Mouse (Mus musculus): Measurements from ENCODE around the gene Eno1. TPM values are rescaled to one million over a fixed set of nuclear protein-coding genes. Genes with fewer than 3 reads are reported as not detected.

Eno1 gene
- polyA plus RNA-seq, 1 experiment from 2014 or later = 1,431 TPM

- no peaks in the 10 kb centered on the region for H3K9me3 ChIP-seq
- H3K4me3 ChIP-seq = no peak overlapping the region
- H3K36me3 ChIP-seq = no peaks in the 10 kb centered on the region
- 25% methylated on average over 8 of the region's 15 CpGs for WGBS
- H3K9ac ChIP-seq = no peak overlapping the region
- ATAC-seq (ENCODE audit: low FRiP score, low read depth) = no peak
- H3K27me3 ChIP-seq (replicated peaks) = no peaks in the 10 kb centered on the region
- no peak overlapping the region for H3K27ac ChIP-seq
- H3K4me1 ChIP-seq = peaks cover 42% of the 10 kb centered on the region
- no peak overlapping the region for H3K4me2 ChIP-seq (replicated peaks)
Measured at GRCm38 (mm10) chr4:150229747-150230390, 6.7 kb upstream of the Eno1 start.

- 5% methylated on average over 21 of the region's 21 CpGs for WGBS
- no peak overlapping the region for H3K4me3 ChIP-seq
- no peak overlapping the region for H3K9ac ChIP-seq
- ATAC-seq (ENCODE audit: low FRiP score, low read depth) = no peak
- H3K27ac ChIP-seq = no peak overlapping the region
- H3K4me1 ChIP-seq = peaks cover 49% of the 10 kb centered on the region
- no peaks in the 10 kb centered on the region for H3K9me3 ChIP-seq
- H3K4me2 ChIP-seq (replicated peaks) = no peak overlapping the region
- no peaks in the 10 kb centered on the region for H3K36me3 ChIP-seq
- no peaks in the 10 kb centered on the region for H3K27me3 ChIP-seq (replicated peaks)
Measured at GRCm38 (mm10) chr4:150230460-150231407, 5.8 kb upstream of the Eno1 start.

GRCm38 (mm10) chr4:150231871-150232270 lies 4.7 kb upstream of the Eno1 start:
- Histone ChIP-seq H3K9me3 (no peaks in the 10 kb centered on the region), H3K27me3 (replicated peaks) (no peaks in the 10 kb centered on the region), H3K9ac (no peak overlapping the region), H3K4me3 (no peak overlapping the region), H3K36me3 (no peaks in the 10 kb centered on the region), H3K4me1 (peaks cover 47% of the 10 kb centered on the region), H3K4me2 (replicated peaks) (no peak overlapping the region), H3K27ac (no peak overlapping the region)
- no peak for ATAC-seq (ENCODE audit: low FRiP score, low read depth)
- WGBS = 49% methylated on average over 8 of the region's 8 CpGs

- 16% methylated on average over 8 of the region's 8 CpGs for WGBS
- no peaks in the 10 kb centered on the region for H3K27me3 ChIP-seq (replicated peaks)
- no peak overlapping the region for H3K4me2 ChIP-seq (replicated peaks)
- no peaks in the 10 kb centered on the region for H3K36me3 ChIP-seq
- H3K27ac ChIP-seq = 0 out of 2 replicates have a peak overlapping the region, but pooled peaks have one; percentile 60
- peaks cover 54% of the 10 kb centered on the region for H3K4me1 ChIP-seq
- no peak for ATAC-seq (ENCODE audit: low FRiP score, low read depth)
- H3K9me3 ChIP-seq = no peaks in the 10 kb centered on the region
- H3K4me3 ChIP-seq = no peak overlapping the region
- H3K9ac ChIP-seq = 0 out of 2 replicates have a peak overlapping the region, but pooled peaks have one; percentile 13
Measured at GRCm38 (mm10) chr4:150234599-150235327, 1.8 kb upstream of the Eno1 start.

GRCm38 (mm10) chr4:150235585-150235984 lies 936 bp upstream of the Eno1 start:
- Histone ChIP-seq H3K4me1 (peaks cover 49% of the 10 kb centered on the region), H3K27me3 (replicated peaks) (no peaks in the 10 kb centered on the region), H3K36me3 (peaks cover 3% of the 10 kb centered on the region; the same call in 1 of the 2 replicates), H3K27ac (no peak overlapping the region), H3K4me3 (no peak overlapping the region), H3K4me2 (replicated peaks) (no peak overlapping the region), H3K9me3 (no peaks in the 10 kb centered on the region), H3K9ac (no peak overlapping the region)
- no peak for ATAC-seq (ENCODE audit: low FRiP score, low read depth)
- WGBS = 53% methylated on average over 4 of the region's 4 CpGs

GRCm38 (mm10) chr4:150236031-150236430 lies 490 bp upstream of the Eno1 start:
- H3K4me1 ChIP-seq = peaks cover 46% of the 10 kb centered on the region
- peak overlapping the region; percentile 93 for H3K27ac ChIP-seq
- peak overlapping the region; percentile 80 for H3K4me2 ChIP-seq (replicated peaks)
- H3K9me3 ChIP-seq = no peaks in the 10 kb centered on the region
- peak overlapping the region; percentile 74 for H3K4me3 ChIP-seq
- H3K36me3 ChIP-seq = peaks cover 6% of the 10 kb centered on the region
- no peaks in the 10 kb centered on the region for H3K27me3 ChIP-seq (replicated peaks)
- 80% methylated on average over 8 of the region's 8 CpGs for WGBS
- H3K9ac ChIP-seq = peak overlapping the region; percentile 82; the same call in 1 of the 2 replicates
- no peak for ATAC-seq (ENCODE audit: low FRiP score, low read depth)

GRCm38 (mm10) chr4:150237636-150238361 lies 1.3 kb downstream of the Eno1 start:
- under 1% methylated on average over 21 of the region's 21 CpGs for WGBS
- H3K9ac ChIP-seq = peak overlapping the region; percentile 82
- H3K27ac ChIP-seq = peak overlapping the region; percentile 60
- peak overlapping the region; percentile 80 for H3K4me2 ChIP-seq (replicated peaks)
- ATAC-seq (ENCODE audit: low FRiP score, low read depth) = no peak
- peaks cover 53% of the 10 kb centered on the region for H3K4me1 ChIP-seq
- H3K9me3 ChIP-seq = no peaks in the 10 kb centered on the region
- peak overlapping the region; percentile 74 for H3K4me3 ChIP-seq
- peaks cover 23% of the 10 kb centered on the region for H3K36me3 ChIP-seq
- no peaks in the 10 kb centered on the region for H3K27me3 ChIP-seq (replicated peaks)

GRCm38 (mm10) chr4:150238433-150239086 lies 2.0 kb downstream of the Eno1 start:
- no peak for ATAC-seq (ENCODE audit: low FRiP score, low read depth)
- Histone ChIP-seq H3K9ac (peak overlapping the region; percentile 82), H3K9me3 (no peaks in the 10 kb centered on the region), H3K4me1 (peaks cover 57% of the 10 kb centered on the region), H3K27me3 (replicated peaks) (no peaks in the 10 kb centered on the region), H3K36me3 (peaks cover 31% of the 10 kb centered on the region), H3K4me3 (peak overlapping the region; percentile 74), H3K4me2 (replicated peaks) (peak overlapping the region; percentile 80), H3K27ac (no peak overlapping the region)
- WGBS = 1% methylated on average over 3 of the region's 3 CpGs

- no peak for ATAC-seq (ENCODE audit: low FRiP score, low read depth)
- no peaks in the 10 kb centered on the region for H3K9me3 ChIP-seq
- H3K4me3 ChIP-seq = peak overlapping the region; percentile 74
- H3K9ac ChIP-seq = peak overlapping the region; percentile 82
- 19% methylated on average over 5 of the region's 5 CpGs for WGBS
- H3K4me2 ChIP-seq (replicated peaks) = peak overlapping the region; percentile 80
- no peak overlapping the region for H3K27ac ChIP-seq
- no peaks in the 10 kb centered on the region for H3K27me3 ChIP-seq (replicated peaks)
- H3K4me1 ChIP-seq = peaks cover 57% of the 10 kb centered on the region
- H3K36me3 ChIP-seq = peaks cover 36% of the 10 kb centered on the region
Measured at GRCm38 (mm10) chr4:150239087-150239480, 2.6 kb downstream of the Eno1 start.

GRCm38 (mm10) chr4:150239503-150239902 lies 3.0 kb downstream of the Eno1 start:
- no peak for ATAC-seq (ENCODE audit: low FRiP score, low read depth)
- WGBS = 28% methylated on average over 6 of the region's 6 CpGs
- Histone ChIP-seq H3K9ac (0 out of 2 replicates have a peak overlapping the region, but pooled peaks have one; percentile 82), H3K27ac (no peak overlapping the region), H3K9me3 (no peaks in the 10 kb centered on the region), H3K4me2 (replicated peaks) (peak overlapping the region; percentile 80), H3K4me3 (peak overlapping the region; percentile 74; the same call in 1 of the 2 replicates), H3K36me3 (peaks cover 40% of the 10 kb centered on the region), H3K27me3 (replicated peaks) (no peaks in the 10 kb centered on the region), H3K4me1 (peaks cover 53% of the 10 kb centered on the region)

GRCm38 (mm10) chr4:150239951-150240368 lies 3.4 kb downstream of the Eno1 start:
- H3K27ac ChIP-seq = no peak overlapping the region
- H3K4me1 ChIP-seq = peaks cover 48% of the 10 kb centered on the region
- 3% methylated on average over 6 of the region's 6 CpGs for WGBS
- H3K4me3 ChIP-seq = no peak overlapping the region
- no peaks in the 10 kb centered on the region for H3K9me3 ChIP-seq
- H3K4me2 ChIP-seq (replicated peaks) = peak overlapping the region; percentile 80
- ATAC-seq (ENCODE audit: low FRiP score, low read depth) = no peak
- H3K9ac ChIP-seq = no peak overlapping the region
- peaks cover 45% of the 10 kb centered on the region for H3K36me3 ChIP-seq
- H3K27me3 ChIP-seq (replicated peaks) = no peaks in the 10 kb centered on the region
